Mouse (Mus musculus) frontal cortex, postnatal 10 days (tissue): ENCODE measurements around the gene 1700010B08Rik.

Source experiments
- DNase-seq, 2 experiments: peaks; one replicate each; pipeline ENCODE4 v3.0.0; 2022; ENCODE audit warnings: low spot score in 2 of 2, mixed read lengths in 1 of 2

1700010B08Rik gene

GRCm38 (mm10) chr2:173722251-173722857, 3.1 kb downstream of the 1700010B08Rik start:
- DNase-seq = no peak

DNA sequence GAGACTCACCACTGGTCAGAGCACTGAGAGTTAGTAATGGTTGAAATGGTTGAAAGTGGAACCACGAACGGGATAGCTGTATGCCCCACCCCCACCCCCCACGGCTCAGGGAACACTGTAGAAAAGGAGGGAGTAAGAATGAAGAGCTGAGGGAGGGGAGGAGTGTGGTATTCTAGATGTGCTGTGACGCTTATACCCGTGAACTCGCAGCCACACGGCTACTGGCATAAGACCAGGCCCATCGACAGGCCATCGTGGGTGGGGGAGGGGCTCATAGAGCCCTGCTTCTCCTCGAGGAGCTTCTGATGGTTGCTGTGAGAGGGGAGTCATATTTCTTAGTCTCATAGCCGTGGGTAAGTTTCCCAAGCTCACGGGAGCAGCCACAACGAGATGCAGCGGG, 5.2 kb downstream of the 1700010B08Rik start:
- DNase-seq = no peak

GRCm38 (mm10) chr2:173724940-173725807, 6.0 kb downstream of the 1700010B08Rik start:
- no peak for DNase-seq

DNA sequence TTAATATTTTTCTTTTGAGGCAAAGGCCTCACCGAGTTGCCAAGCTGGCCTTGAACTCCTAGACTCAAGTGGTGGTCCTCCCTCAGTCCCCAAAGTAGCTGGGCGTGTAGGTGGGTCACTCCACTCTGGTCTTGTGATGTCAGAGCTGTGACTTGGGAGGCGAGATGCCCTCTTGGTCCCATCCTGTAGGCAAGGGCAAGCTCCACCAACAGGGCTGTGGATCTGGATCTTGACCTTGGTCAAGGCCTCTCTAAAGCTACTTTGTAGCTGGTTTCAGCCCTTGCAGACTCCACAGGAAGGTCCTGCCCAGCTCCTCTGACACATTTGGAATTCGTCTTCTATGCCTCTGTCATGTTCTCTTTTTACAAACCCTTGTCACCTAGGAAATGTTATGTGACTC, 6.6 kb downstream of the 1700010B08Rik start:
- DNase-seq = no peak

- peak in 1 of 2 experiments; percentile 19 for DNase-seq
These were observed 11.3 kb downstream of the 1700010B08Rik start for GRCm38 (mm10) chr2:173730444-173730966.

DNA sequence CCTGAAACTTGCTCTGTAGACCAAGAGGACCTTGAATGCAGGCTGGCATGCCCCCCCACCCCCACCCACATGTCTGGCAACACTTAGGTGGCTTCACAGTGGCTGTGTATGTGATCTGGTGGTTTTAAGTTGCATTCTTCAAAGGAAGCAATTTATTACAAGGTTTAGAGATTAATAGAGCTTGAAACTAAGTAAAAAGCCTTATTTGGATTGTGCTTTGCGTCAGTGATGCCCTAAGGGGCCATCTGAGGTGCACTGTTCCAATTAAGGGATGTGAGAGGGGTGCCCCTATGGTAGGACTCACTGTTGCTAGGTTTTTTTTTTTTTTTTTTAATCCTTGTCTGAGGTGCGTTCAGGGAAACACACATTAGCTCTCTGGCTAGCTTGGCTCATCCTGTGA, 15.2 kb downstream of the 1700010B08Rik start:
- DNase-seq = no peak

DNA sequence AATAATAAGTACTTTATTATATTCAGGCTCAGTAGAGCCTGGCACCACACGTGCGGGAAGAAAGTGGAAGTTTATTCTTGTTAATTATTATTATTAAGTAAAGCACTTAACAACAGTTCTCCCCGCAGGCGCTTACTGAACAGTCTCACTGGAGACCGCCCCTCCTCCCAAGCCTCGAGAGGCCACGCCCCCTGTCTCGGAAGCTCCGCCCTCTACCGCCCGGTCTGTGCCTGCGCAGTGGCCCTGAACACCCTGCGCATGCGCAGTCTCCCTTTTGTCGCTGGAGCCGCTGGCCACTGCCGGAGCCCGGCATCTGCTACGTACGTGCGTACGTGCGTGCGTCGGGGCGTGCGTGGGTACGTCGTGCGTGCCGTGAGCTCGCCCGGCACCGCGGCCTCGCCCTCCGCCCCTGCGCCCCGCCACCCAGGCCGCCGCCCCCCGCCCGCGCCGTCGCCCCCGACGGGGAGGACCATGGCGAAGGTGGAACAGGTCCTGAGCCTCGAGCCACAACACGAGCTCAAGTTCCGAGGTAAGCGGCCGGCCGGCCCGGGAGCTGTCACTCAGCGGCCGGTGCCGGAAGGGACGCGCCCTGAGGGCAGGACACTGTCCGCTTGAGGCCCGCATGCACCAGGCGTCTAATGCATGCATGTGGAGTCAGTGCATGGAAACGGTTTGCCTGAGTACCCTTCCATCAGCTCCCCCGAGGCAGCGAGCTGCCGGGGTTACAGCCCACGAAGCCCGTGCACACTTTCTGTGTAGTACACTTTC, 18.2 kb downstream of the 1700010B08Rik start, which contains the start of gene Vapb:
Vapb (plus strand) TSS at position 290 of the 768 bp plus-strand sequence.
- DNase-seq = peak; percentile 97 to 100

GRCm38 (mm10) chr2:173738232-173738631, 19.0 kb downstream of the 1700010B08Rik start:
- DNase-seq = no peak

GRCm38 (mm10) chr2:173739107-173739506, 19.9 kb downstream of the 1700010B08Rik start:
- no peak for DNase-seq

- no peak for DNase-seq
These were observed 22.9 kb downstream of the 1700010B08Rik start for GRCm38 (mm10) chr2:173742090-173742489.

- DNase-seq = no peak
These were observed 23.5 kb downstream of the 1700010B08Rik start for GRCm38 (mm10) chr2:173742744-173743143.

GRCm38 (mm10) chr2:173744070-173744815, 25.0 kb downstream of the 1700010B08Rik start:
- no peak for DNase-seq

GRCm38 (mm10) chr2:173748961-173749659, 29.9 kb downstream of the 1700010B08Rik start:
- no peak for DNase-seq

- DNase-seq = no peak
These were observed 36.4 kb downstream of the 1700010B08Rik start for GRCm38 (mm10) chr2:173755433-173756144.

DNA sequence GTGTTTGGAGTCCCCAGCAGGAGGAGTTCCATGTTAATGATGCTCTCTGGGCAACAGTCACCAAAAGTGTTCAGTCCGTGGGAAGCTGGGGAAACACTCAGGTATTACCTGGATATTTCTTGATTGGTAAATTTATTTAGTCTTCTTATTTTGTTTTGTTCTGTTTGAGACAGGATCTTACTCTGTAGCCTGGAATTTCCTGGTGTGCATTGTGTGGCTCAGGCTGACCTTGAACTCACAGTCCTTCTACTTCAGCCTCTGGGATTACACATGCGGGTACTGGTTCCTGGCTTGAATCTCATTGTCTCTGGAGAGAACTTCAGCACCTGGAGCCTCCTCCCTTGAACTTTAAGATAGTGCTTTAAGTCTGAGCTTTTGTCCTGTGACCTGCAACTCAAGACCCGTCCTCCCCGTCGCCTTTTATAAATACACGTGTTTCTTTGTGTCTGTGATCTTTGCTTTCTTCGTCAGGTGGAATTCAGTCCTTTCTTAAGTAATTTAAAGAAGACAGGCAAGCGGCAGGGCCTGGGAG, 38.5 kb downstream of the 1700010B08Rik start:
- no peak for DNase-seq

GRCm38 (mm10) chr2:173760607-173761006, 41.4 kb downstream of the 1700010B08Rik start:
- DNase-seq = no peak

DNA sequence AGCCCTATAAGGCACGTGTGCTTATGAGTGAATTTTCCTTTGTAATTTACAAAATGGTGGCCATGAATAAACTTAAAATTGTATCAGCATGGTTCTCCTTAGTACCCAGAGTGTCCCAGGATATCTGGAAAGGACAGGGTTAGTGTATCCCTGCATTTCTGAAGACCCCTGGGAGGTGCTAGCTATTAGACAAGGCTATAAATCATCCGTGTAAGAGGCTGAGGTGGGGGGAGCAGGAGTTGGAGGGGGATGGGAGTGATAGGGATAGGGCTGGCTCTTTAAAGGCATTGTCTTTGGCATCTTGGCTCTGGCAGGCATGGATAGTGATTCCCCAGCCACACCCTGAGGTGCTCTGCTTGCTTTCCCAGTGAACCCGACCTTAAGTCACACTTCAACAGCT, 45.4 kb downstream of the 1700010B08Rik start:
- DNase-seq = no peak

- no peak for DNase-seq
These were observed 48.9 kb downstream of the 1700010B08Rik start for GRCm38 (mm10) chr2:173767959-173768595.

DNA sequence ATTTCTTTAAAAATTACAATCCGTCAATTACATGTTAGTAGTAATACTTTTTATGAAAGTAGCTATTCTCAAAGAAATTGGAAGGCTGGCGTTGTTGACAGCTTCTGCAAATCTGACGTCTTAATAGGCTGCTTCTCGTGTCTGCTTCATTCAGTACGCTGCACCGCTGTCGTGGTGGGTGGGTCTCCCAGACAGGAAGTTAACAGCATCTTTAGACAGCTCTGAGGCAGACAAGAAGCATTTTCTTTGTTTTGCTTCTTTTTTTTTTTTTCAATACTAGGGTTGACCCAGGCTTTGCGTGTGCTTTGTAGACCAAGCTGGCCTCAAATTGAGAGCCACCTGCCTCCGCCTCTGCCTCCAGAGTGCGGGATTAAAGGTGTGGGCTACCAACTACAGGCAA, 50.0 kb downstream of the 1700010B08Rik start:
- DNase-seq = no peak
